Mouse (Mus musculus) adrenal gland, adult 2 months (tissue): ENCODE data around the gene Gm44596. TPM values are rescaled to one million over a fixed set of nuclear protein-coding genes. Genes with fewer than 3 reads are reported as not detected.

ENCODE experiments used
- DNase-seq: peaks from one replicate; pipeline ENCODE4 v3.0.0; 2021
- long read RNA-seq: library from polyadenylated mRNA; stranded (forward); transcript quantifications from one replicate; pipeline ENCODE4 v2.0.0, GENCODE M21; 2021
- polyA plus RNA-seq: library from polyadenylated mRNA; depleted of rRNA; stranded (reverse); fragments of >200 nt; gene quantifications from 2 replicates; pipeline ENCODE4 v1.2.3, GENCODE M21; 2012; rRNA removed
- total RNA-seq, 2 experiments: library from RNA; stranded (reverse); gene quantifications; 2 replicates each; pipeline ENCODE4 v1.2.3; 2021

Gene Gm44596
- total RNA-seq (not detected), polyA plus RNA-seq (0.30 TPM in 1 of 2 replicates, not detected in the other)
- long read RNA-seq = 0 reads

GRCm38 (mm10) chr6:128375192-128375591, at the start of gene Gm44596, which contains the start of gene Tex52:
Gm44596 (plus strand) TSS chr6:128375503.
Tex52 (plus strand) TSS chr6:128375456.
- no peak for DNase-seq

- peak; percentile 60 for DNase-seq
These were observed 40.7 kb upstream of the Gm44596 start for GRCm38 (mm10) chr6:128334397-128335124.

- DNase-seq = no peak
These were observed 37.8 kb upstream of the Gm44596 start for GRCm38 (mm10) chr6:128337467-128337866.

- DNase-seq = no peak
These were observed 36.4 kb upstream of the Gm44596 start for GRCm38 (mm10) chr6:128338876-128339275.

- no peak for DNase-seq
These were observed 33.2 kb upstream of the Gm44596 start for GRCm38 (mm10) chr6:128341956-128342723.

- DNase-seq = peak; percentile 34
These were observed 29.7 kb upstream of the Gm44596 start for GRCm38 (mm10) chr6:128345623-128346022.

GRCm38 (mm10) chr6:128346782-128347181, 28.5 kb upstream of the Gm44596 start:
- no peak for DNase-seq

- no peak for DNase-seq
These were observed 25.6 kb upstream of the Gm44596 start for GRCm38 (mm10) chr6:128349711-128350110.

GRCm38 (mm10) chr6:128354140-128354539, 21.2 kb upstream of the Gm44596 start:
- DNase-seq = no peak

- peak; percentile 85 for DNase-seq
These were observed 20.1 kb upstream of the Gm44596 start for GRCm38 (mm10) chr6:128355201-128355681.

- DNase-seq = peak; percentile 98
These were observed 19.4 kb upstream of the Gm44596 start, which contains the start of gene Tulp3 for GRCm38 (mm10) chr6:128355726-128356416. Tulp3 (minus strand) TSS chr6:128355851.

- DNase-seq = peak; percentile 78
These were observed 16.3 kb upstream of the Gm44596 start for GRCm38 (mm10) chr6:128358999-128359398.

GRCm38 (mm10) chr6:128361901-128362300, 13.4 kb upstream of the Gm44596 start:
- no peak for DNase-seq

- peak; percentile 91 for DNase-seq
These were observed 12.8 kb upstream of the Gm44596 start, which contains the start of the genes Rhno1 and Foxm1 for GRCm38 (mm10) chr6:128362381-128363006. Rhno1 (minus strand) TSS chr6:128362911. Foxm1 (plus strand) TSS chr6:128362967.

GRCm38 (mm10) chr6:128363007-128363825, 12.1 kb upstream of the Gm44596 start:
- DNase-seq = no peak

- no peak for DNase-seq
These were observed 10.6 kb upstream of the Gm44596 start for GRCm38 (mm10) chr6:128364721-128365120.

GRCm38 (mm10) chr6:128366466-128366865, 8.8 kb upstream of the Gm44596 start:
- no peak for DNase-seq

- DNase-seq = no peak
These were observed 5.3 kb upstream of the Gm44596 start for GRCm38 (mm10) chr6:128370040-128370439.

GRCm38 (mm10) chr6:128376371-128377085, 1.2 kb downstream of the Gm44596 start:
- no peak for DNase-seq

GRCm38 (mm10) chr6:128379636-128380035, 4.3 kb downstream of the Gm44596 start:
- DNase-seq = no peak
